Mouse (Mus musculus) midbrain, embryonic 12.5 days (tissue): Measurements from ENCODE around the gene Ces3a. TPM values are rescaled to one million over a fixed set of nuclear protein-coding genes. Genes with fewer than 3 reads are reported as not detected.
"Not testable (repeated sequence)": the region's sequence is repeated elsewhere in the genome, so short reads cannot be mapped to it uniquely, and the experiment has no call there.

Experiments used
- ATAC-seq: fragments of 200-750 bp; cut with Nextera tagmentation; 2 replicates; pipeline ENCODE4 v1.8.0; 2017; ENCODE audit warnings: low read depth, moderate TSS enrichment, moderate library complexity; ENCODE audit not compliant: low FRiP score
- H3K27ac ChIP-seq: fragments of 300-500 bp; sonication (generic); replicated peaks from 2 replicates; pipeline ENCODE4 v1.5.1; 2016; ENCODE audit warnings: mild to moderate bottlenecking
- H3K27me3 ChIP-seq: fragments of 300-500 bp; sonication (generic); 2 replicates; pipeline ENCODE4 v1.6.1; 2016; ENCODE audit warnings: mild to moderate bottlenecking
- H3K36me3 ChIP-seq: fragments of 300-500 bp; sonication (generic); 2 replicates; pipeline ENCODE4 v1.6.1; 2016
- H3K4me1 ChIP-seq: fragments of 300-500 bp; sonication (generic); 2 replicates; pipeline ENCODE4 v1.6.1; 2016
- H3K4me2 ChIP-seq: fragments of 300-500 bp; sonication (generic); replicated peaks from 2 replicates; pipeline ENCODE4 v1.6.1; 2016; ENCODE audit warnings: mild to moderate bottlenecking, moderate library complexity
- H3K4me3 ChIP-seq: fragments of 300-500 bp; sonication (generic); 2 replicates; pipeline ENCODE4 v1.5.1; 2016; ENCODE audit warnings: mild to moderate bottlenecking
- H3K9ac ChIP-seq: fragments of 300-500 bp; sonication (generic); replicated peaks from 2 replicates; pipeline ENCODE4 v1.6.1; 2016; ENCODE audit warnings: mild to moderate bottlenecking, moderate library complexity
- H3K9me3 ChIP-seq: fragments of 300-500 bp; sonication (generic); 2 replicates; pipeline ENCODE4 v1.6.1; 2016; ENCODE audit warnings: mild to moderate bottlenecking
- WGBS: fragments of 180-500 bp; shearing (Covaris S2); methylation state at CpG from one replicate; pipeline ENCODE4 v1.1.7; 2016; 5-methylcytosine and 5-hydroxymethylcytosine counted together
- polyA plus RNA-seq: library from polyadenylated mRNA; unstranded; fragments of >200 nt; fragmentation: Nextera tagmentation; extraction: Ambion mirVana; gene quantifications from 2 replicates; pipeline ENCODE4 v1.2.1, GENCODE M21; 2016

The Ces3a gene
- polyA plus RNA-seq, 1 experiment from 2014 or later, result not detected

DNA sequence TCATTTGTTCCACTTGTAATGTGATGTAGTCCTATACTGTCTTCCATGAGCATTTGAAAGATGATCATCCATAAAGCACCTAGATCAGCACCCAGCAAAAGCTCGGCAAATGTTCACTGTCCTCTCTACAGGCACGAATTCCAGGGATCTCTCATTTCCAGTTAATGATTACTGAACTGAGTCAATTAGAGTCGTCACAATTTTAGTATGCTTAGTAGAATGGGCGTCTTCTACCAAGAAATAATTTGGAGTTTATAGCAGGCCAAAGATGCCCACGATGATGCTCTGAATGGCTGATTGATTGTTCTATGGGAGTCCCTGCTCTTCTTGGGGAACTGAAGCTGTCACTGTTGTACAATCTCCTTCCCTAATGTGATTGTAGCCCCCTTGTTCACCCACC is 55.3 kb downstream of the Ces3a start:
- not testable (repeated sequence) for H3K27ac ChIP-seq

DNA sequence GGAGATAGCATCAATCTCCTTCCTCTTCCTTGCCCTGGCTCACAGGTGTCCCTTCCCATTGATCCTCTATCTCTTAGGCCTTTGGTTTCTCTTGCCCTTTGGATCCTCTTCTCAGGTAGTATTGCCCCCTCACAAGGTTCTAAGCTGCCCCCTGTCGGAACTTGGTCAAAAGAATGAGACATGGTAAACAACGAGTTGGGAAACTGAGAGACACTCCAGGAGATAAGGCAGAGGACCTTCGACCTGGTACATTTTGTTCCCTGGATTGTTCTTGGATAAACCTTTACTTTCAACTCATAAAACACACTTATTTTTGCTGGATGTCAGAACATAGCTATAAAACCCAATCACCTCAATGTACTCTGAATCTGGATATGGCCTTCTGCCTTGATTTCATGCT is 55.8 kb downstream of the Ces3a start:
- Histone ChIP-seq H3K9ac (no peak overlapping the region), H3K27me3 (no peaks in the 10 kb centered on the region), H3K4me3 (no peak overlapping the region), H3K9me3 (0 out of 2 replicates have a peak, but pooled peaks cover 4% of the 10 kb centered on the region), H3K4me2 (no peak overlapping the region), H3K4me1 (no peaks in the 10 kb centered on the region), H3K27ac (no peak overlapping the region), H3K36me3 (no peaks in the 10 kb centered on the region)
- no peak for ATAC-seq
- 86% methylated on average over 3 of the region's 3 CpGs for WGBS

More for the DNA sequence above, 55.3 kb downstream of the Ces3a start:
- not testable (repeated sequence) for ATAC-seq, H3K36me3 ChIP-seq, H3K4me1 ChIP-seq, H3K4me2 ChIP-seq, H3K9me3 ChIP-seq, H3K27me3 ChIP-seq, H3K9ac ChIP-seq, H3K4me3 ChIP-seq
- 81% methylated on average over 5 of the region's 5 CpGs for WGBS

Other genes with a start within 250 kb of the Ces3a start
- 0.10 and 0.12 TPM in 2 replicates for gene Ces2b, start 217.0 kb upstream of the Ces3a start, polyA plus RNA-seq
- gene Ces2c, start 201.5 kb upstream of the Ces3a start, polyA plus RNA-seq, result not detected in 2 replicates
- not detected in 2 replicates for gene Ces2e, start 122.3 kb upstream of the Ces3a start, polyA plus RNA-seq
- not detected in 2 replicates for gene Ces2f, start 101.2 kb upstream of the Ces3a start, polyA plus RNA-seq
- gene Ces2g, start 86.9 kb upstream of the Ces3a start, polyA plus RNA-seq, result not detected in 2 replicates
- not detected in 2 replicates for gene Ces2h, start 47.7 kb upstream of the Ces3a start, polyA plus RNA-seq
- not detected in 2 replicates for gene Ces3b, start 35.2 kb downstream of the Ces3a start, polyA plus RNA-seq
- not detected in 2 replicates for gene Ces4a, start 83.2 kb downstream of the Ces3a start, polyA plus RNA-seq
- gene Cbfb, start 122.1 kb downstream of the Ces3a start, polyA plus RNA-seq, result 46.0 and 49.0 TPM in 2 replicates
- gene D230025D16Rik, start 176.5 kb downstream of the Ces3a start, polyA plus RNA-seq, result 29.9 and 30.5 TPM in 2 replicates
- 7.6 and 9.8 TPM in 2 replicates for gene B3gnt9, start 206.6 kb downstream of the Ces3a start, polyA plus RNA-seq
- gene Tradd, start 216.0 kb downstream of the Ces3a start, polyA plus RNA-seq, result 11.0 and 14.6 TPM in 2 replicates
- 0.77 and 0.87 TPM in 2 replicates for gene Fbxl8, start 216.0 kb downstream of the Ces3a start, polyA plus RNA-seq
- gene Hsf4, start 221.2 kb downstream of the Ces3a start, polyA plus RNA-seq, result 0.14 TPM in 1 of 2 replicates, not detected in the other
- gene Nol3, start 227.5 kb downstream of the Ces3a start, polyA plus RNA-seq, result 3.3 and 3.9 TPM in 2 replicates
- 54.8 and 59.8 TPM in 2 replicates for gene 4931428F04Rik, start 241.3 kb downstream of the Ces3a start, polyA plus RNA-seq
- gene Exoc3l, start 247.5 kb downstream of the Ces3a start, polyA plus RNA-seq, result 12.0 and 12.8 TPM in 2 replicates
- gene E2f4, start 249.1 kb downstream of the Ces3a start, polyA plus RNA-seq, result 76.6 and 76.8 TPM in 2 replicates